Mouse (Mus musculus) gastrocnemius, postnatal 36 days (tissue): ENCODE measurements around the gene Zbtb26. TPM values are rescaled to one million over a fixed set of nuclear protein-coding genes. Genes with fewer than 3 reads are reported as not detected.

Experiments used
- total RNA-seq, 2 experiments: library from RNA; stranded (reverse); gene quantifications; 2 replicates each; pipeline ENCODE4 v1.2.3; 2021

Gene Zbtb26
- total RNA-seq, 2 experiments from 2014 or later = 2.9 to 3.8 TPM

Other genes starting within 250 kb of the Zbtb26 start
- gene Olfr366, start 231.6 kb downstream of the Zbtb26 start, total RNA-seq = not detected
- gene Olfr368, start 116.6 kb downstream of the Zbtb26 start, total RNA-seq = not detected
- gene Pdcl, start 83.8 kb downstream of the Zbtb26 start, total RNA-seq = 10 to 100 TPM; 12.9 to 13.3 TPM
- gene Rc3h2, start 20.2 kb downstream of the Zbtb26 start, total RNA-seq = 10 to 100 TPM; 39.3 to 41.5 TPM
- gene Zbtb6, start within 50 bp of the Zbtb26 start, total RNA-seq = 1 to 10 TPM; 2.5 to 3.0 TPM
- gene Rabgap1, start 144 bp upstream of the Zbtb26 start, total RNA-seq = 10 to 100 TPM; 29.5 to 34.3 TPM
- gene Gpr21, start 73.2 kb upstream of the Zbtb26 start, total RNA-seq = under 1 TPM; 0.64 to 0.89 TPM